Mouse (Mus musculus) CH12.LX (cell line): ENCODE measurements around the gene Supt16. TPM values are rescaled to one million over a fixed set of nuclear protein-coding genes. Genes with fewer than 3 reads are reported as not detected.

Experiments used
- DNase-seq: peaks from one replicate; pipeline ENCODE4 v3.0.0-alpha.2; 2013; ENCODE audit errors: extremely low read depth
- H3K27ac ChIP-seq: 2 replicates; pipeline ENCODE4 v1.5.1; 2012; ENCODE audit warnings: low read depth, mild to moderate bottlenecking, control low read depth, moderate library complexity; ENCODE audit not compliant: insufficient read depth
- H3K27me3 ChIP-seq: replicated peaks from 2 replicates; pipeline ENCODE3; 2012; ENCODE audit warnings: inconsistent platforms
- H3K36me3 ChIP-seq, 2 experiments: replicated peaks in 1 of 2; 2 replicates each; pipeline versions ENCODE3 to v1.6.1; 2012; ENCODE audit warnings: inconsistent platforms in 1 of 2, low read length in 1 of 2, mild to moderate bottlenecking in 1 of 2, mixed read lengths in 1 of 2, moderate library complexity in 1 of 2; ENCODE audit not compliant: control insufficient read depth in 1 of 2, insufficient read depth in 1 of 2
- H3K4me1 ChIP-seq, 2 experiments: 2 replicates each; pipeline ENCODE4 v1.6.1; 2012; ENCODE audit warnings: inconsistent platforms in 1 of 2, moderate library complexity in 1 of 2; ENCODE audit not compliant: insufficient read depth in 2 of 2, control insufficient read depth in 1 of 2
- H3K4me2 ChIP-seq: 2 replicates; pipeline ENCODE4 v1.6.1; 2012; ENCODE audit warnings: low read depth, mild to moderate bottlenecking, control low read depth; ENCODE audit not compliant: poor library complexity, insufficient read depth, severe bottlenecking
- H3K4me3 ChIP-seq, 3 experiments: fragments of 150-350 bp in 1 of 3; sonication (generic) in 1 of 3; replicated peaks in 1 of 3; 2 replicates each; pipeline versions ENCODE3 to v1.5.1; 2011 to 2012; ENCODE audit warnings: low read depth in 2 of 3, low read length in 2 of 3, mild to moderate bottlenecking in 2 of 3, moderate library complexity in 2 of 3, control low read depth in 1 of 3, improper control_type of control experiment in 1 of 3, inconsistent platforms in 1 of 3, mixed read lengths in 1 of 3; ENCODE audit not compliant: poor library complexity in 1 of 3
- H3K79me2 ChIP-seq: replicated peaks from 2 replicates; pipeline ENCODE4 v1.6.1; 2012; ENCODE audit warnings: mild to moderate bottlenecking, moderate library complexity; ENCODE audit not compliant: control insufficient read depth, poor library complexity, insufficient read depth, severe bottlenecking; ENCODE audit errors: extremely low read depth
- H3K9ac ChIP-seq: 2 replicates; pipeline ENCODE4 v1.6.1; 2012; ENCODE audit warnings: low read depth, mild to moderate bottlenecking, control low read depth, moderate library complexity; ENCODE audit not compliant: insufficient read depth
- H3K9me3 ChIP-seq: replicated peaks from 2 replicates; pipeline ENCODE3; 2012; ENCODE audit warnings: low read length, inconsistent platforms, mixed read lengths
- BHLHE40 ChIP-seq: IDR thresholded peaks from 2 replicates; pipeline ENCODE4 v1.6.1; 2011; ENCODE audit warnings: mild to moderate bottlenecking, low read depth, low read length, improper control_type of control experiment
- CHD2 ChIP-seq: IDR thresholded peaks from 2 replicates; pipeline ENCODE4 v1.6.1; 2011; ENCODE audit warnings: low read length, improper control_type of control experiment
- CTCF ChIP-seq, 2 experiments: IDR thresholded peaks in 1 of 2; conservative IDR thresholded peaks in 1 of 2; 2 replicates each; pipeline ENCODE4 v1.5.1; 2011 to 2012; ENCODE audit warnings: low read depth in 2 of 2, low read length in 2 of 2, improper control_type of control experiment in 1 of 2, inconsistent platforms in 1 of 2, mild to moderate bottlenecking in 1 of 2, moderate library complexity in 1 of 2
- E2F4 ChIP-seq: IDR thresholded peaks from 2 replicates; pipeline ENCODE4 v1.6.1; 2011; ENCODE audit warnings: low read depth, low read length, improper control_type of control experiment; ENCODE audit not compliant: insufficient replicate concordance
- EP300 ChIP-seq: IDR thresholded peaks from 2 replicates; pipeline ENCODE4 v1.6.1; 2011; ENCODE audit warnings: low read length, improper control_type of control experiment
- GABPA ChIP-seq: IDR thresholded peaks from 2 replicates; pipeline ENCODE4 v1.6.1; 2012; ENCODE audit warnings: low read depth, low read length, improper control_type of control experiment, inconsistent platforms; ENCODE audit not compliant: insufficient replicate concordance
- HCFC1 ChIP-seq: IDR thresholded peaks from 2 replicates; pipeline ENCODE4 v1.6.1; 2012; ENCODE audit warnings: low read depth, mild to moderate bottlenecking, inconsistent platforms, low read length, improper control_type of control experiment
- IRF4 ChIP-seq: IDR thresholded peaks from 2 replicates; pipeline ENCODE4 v1.6.1; 2014; ENCODE audit warnings: low read depth, mild to moderate bottlenecking, inconsistent platforms, low read length, improper control_type of control experiment
- JUND ChIP-seq: conservative IDR thresholded peaks from 2 replicates; pipeline ENCODE4 v1.6.1; 2011; ENCODE audit warnings: low read depth, low read length, improper control_type of control experiment
- KAT2A ChIP-seq: IDR thresholded peaks from 2 replicates; pipeline ENCODE4 v1.6.1; 2012; ENCODE audit warnings: low read length, improper control_type of control experiment, inconsistent platforms; ENCODE audit not compliant: insufficient replicate concordance
- MAFK ChIP-seq: IDR thresholded peaks from 2 replicates; pipeline ENCODE4 v1.6.1; 2011; ENCODE audit warnings: low read length, improper control_type of control experiment; ENCODE audit not compliant: insufficient replicate concordance
- MAX ChIP-seq: IDR thresholded peaks from 2 replicates; pipeline ENCODE4 v1.6.1; 2011; ENCODE audit warnings: low read length, improper control_type of control experiment
- MEF2A ChIP-seq: IDR thresholded peaks from 2 replicates; pipeline ENCODE4 v1.6.1; 2014; ENCODE audit warnings: low read depth, mild to moderate bottlenecking, inconsistent platforms, low read length, improper control_type of control experiment, borderline replicate concordance
- MXI1 ChIP-seq: IDR thresholded peaks from 2 replicates; pipeline ENCODE4 v1.6.1; 2011; ENCODE audit warnings: mild to moderate bottlenecking, low read depth, low read length, improper control_type of control experiment
- MYC ChIP-seq: IDR thresholded peaks from 2 replicates; pipeline ENCODE4 v1.6.1; 2011; ENCODE audit warnings: low read depth, mild to moderate bottlenecking, improper control_type of control experiment, low read length
- NRF1 ChIP-seq: IDR thresholded peaks from 2 replicates; pipeline ENCODE4 v1.6.1; 2014; ENCODE audit warnings: low read depth, mild to moderate bottlenecking, inconsistent platforms, low read length, improper control_type of control experiment, moderate library complexity
- PAX5 ChIP-seq: IDR thresholded peaks from 2 replicates; pipeline ENCODE4 v1.6.1; 2012; ENCODE audit warnings: low read length, inconsistent platforms, mixed read lengths
- POLR2A ChIP-seq: IDR thresholded peaks from 2 replicates; pipeline ENCODE4 v1.6.1; 2011; ENCODE audit warnings: low read depth, mild to moderate bottlenecking, improper control_type of control experiment, low read length
- POLR2AphosphoS2 ChIP-seq: IDR thresholded peaks from 2 replicates; pipeline ENCODE4 v1.6.1; 2011; ENCODE audit warnings: low read depth, low read length, improper control_type of control experiment
- RAD21 ChIP-seq: IDR thresholded peaks from 2 replicates; pipeline ENCODE4 v1.6.1; 2011; ENCODE audit warnings: low read depth, mild to moderate bottlenecking, low read length, improper control_type of control experiment, moderate library complexity
- RCOR1 ChIP-seq: conservative IDR thresholded peaks from 2 replicates; pipeline ENCODE4 v1.6.1; 2012; ENCODE audit warnings: low read depth, mild to moderate bottlenecking, inconsistent platforms, low read length, improper control_type of control experiment
- SMC3 ChIP-seq: IDR thresholded peaks from 2 replicates; pipeline ENCODE4 v1.6.1; 2011; ENCODE audit warnings: low read depth, low read length, improper control_type of control experiment
- TCF12 ChIP-seq: IDR thresholded peaks from 2 replicates; pipeline ENCODE4 v1.6.1; 2014; ENCODE audit warnings: low read depth, mild to moderate bottlenecking, inconsistent platforms, low read length, improper control_type of control experiment
- USF1 ChIP-seq: IDR thresholded peaks from 2 replicates; pipeline ENCODE4 v1.6.1; 2014; ENCODE audit warnings: low read depth, mild to moderate bottlenecking, inconsistent platforms, low read length, improper control_type of control experiment
- USF2 ChIP-seq: conservative IDR thresholded peaks from 2 replicates; pipeline ENCODE4 v1.6.1; 2011; ENCODE audit warnings: low read depth, low read length, improper control_type of control experiment
- ZKSCAN1 ChIP-seq: IDR thresholded peaks from 2 replicates; pipeline ENCODE4 v1.6.1; 2012; ENCODE audit warnings: low read depth, inconsistent platforms, low read length, improper control_type of control experiment, borderline replicate concordance
- dilution Hi-C: fragments of 300-500 bp; cut with MboI; formaldehyde crosslinking; loops from 2 replicates; pipeline ENCODE4 v1.14.3; 2020; ENCODE audit warnings: low sequenced_read_pairs; ENCODE audit not compliant: extremely low pct_unique_long_range_greater_than_20kb, extremely low pct_ligation_motif_present
- in situ Hi-C: fragments of 300-500 bp; cut with MboI; formaldehyde crosslinking; loops from 3 replicates; pipeline ENCODE4 v1.14.3; 2019; ENCODE audit warnings: low sequenced_read_pairs, low pct_ligation_motif_present, low pct_unique_long_range_greater_than_20kb, mixed read lengths
- polyA plus RNA-seq: library from polyadenylated mRNA; unstranded; fragments of >175 nt; gene quantifications from 2 replicates; pipeline ENCODE4 v1.2.1, GENCODE M21; 2012; ENCODE audit warnings: low read depth; ENCODE audit not compliant: insufficient read length
- total RNA-seq, 2 experiments: library from RNA; depleted of rRNA; stranded (reverse); fragments of 300-350 nt in 1 of 2; fragments of >200 nt in 1 of 2; gene quantifications; 2 replicates each; pipeline ENCODE4 v1.2.3; 2012 to 2014

Supt16 gene
- total and polyA plus RNA-seq, 3 experiments: 64.8 to 114 (median 78.6) TPM

- TF ChIP-seq EP300 (peak; percentile 77), E2F4 (no peak), MEF2A (peak; percentile 90), USF1 (peak; percentile 78), MYC (peak; percentile 87), POLR2A (peak; percentile 52), BHLHE40 (peak; percentile 81), MAX (peak; percentile 84), PAX5 (no peak), CHD2 (no peak), NRF1 (no peak), KAT2A (no peak), GABPA (no peak)
- TF ChIP-seq, all 38 proteins: peak for 20
Measured at GRCm38 (mm10) chr14:52140577-52141444, 56.4 kb downstream of the Supt16 start (continued).

- in situ Hi-C loops: no loop called here
- dilution Hi-C loops: no loop called here
Measured at GRCm38 (mm10) chr14:52133584-52133983, 63.6 kb downstream of the Supt16 start.

More at GRCm38 (mm10) chr14:52133584-52133983, 63.6 kb downstream of the Supt16 start:
- Histone ChIP-seq H3K4me3 (no peak overlapping the region), H3K9ac (no peak overlapping the region; the same call in 1 of the 2 replicates), H3K4me1 (peaks cover 2 to 13% of the 10 kb centered on the region in 2 experiments; a peak in 3 of 4 replicates), H3K4me2 (peak overlapping the region; percentile 19), H3K27ac (no peak overlapping the region), H3K36me3 (no peaks in the 10 kb centered on the region), H3K9me3 (peaks cover 6% of the 10 kb centered on the region), H3K79me2 (no peaks in the 10 kb centered on the region), H3K27me3 (no peaks in the 10 kb centered on the region)
- TF ChIP-seq EP300 (peak; percentile 90), RCOR1 (no peak; the same call in 1 of the 2 replicates), USF2 (no peak), POLR2AphosphoS2 (no peak), MYC (no peak), TCF12 (0 out of 2 replicates have a peak, but pooled peaks have one; percentile 9), HCFC1 (no peak), RAD21 (no peak), NRF1 (no peak), CTCF (conservative IDR thresholded peaks at IDR 0.05 in 1 of 2, IDR thresholded peaks at IDR 0.05 in 1 of 2; ENCODE audit: low read depth in 2 of 2, low read length in 2 of 2) (no peak), KAT2A (no peak), IRF4 (peak; percentile 87), MAFK (peak; percentile 73), JUND (0 out of 2 replicates have a peak, but pooled peaks have one; percentile 19), MXI1 (no peak), PAX5 (no peak), ZKSCAN1 (no peak), SMC3 (no peak), BHLHE40 (no peak), MEF2A (peak; percentile 47; the same call in 1 of the 2 replicates)
- DNase-seq: peak; percentile 46
